Mouse (Mus musculus) megakaryocyte, embryonic 14.5 days (primary cell): Measurements from ENCODE around the gene Shbg.

Experiments
- FLI1 ChIP-seq: IDR thresholded peaks from 2 replicates; pipeline ENCODE4 v1.6.1; 2012; ENCODE audit warnings: low read length, inconsistent platforms, mixed read lengths
- GATA1 ChIP-seq: IDR thresholded peaks from 3 replicates; pipeline ENCODE4 v1.6.1; 2012; ENCODE audit warnings: mixed read lengths, low read length, inconsistent platforms, borderline replicate concordance

- TF ChIP-seq GATA1: no peak
- TF ChIP-seq FLI1: no peak
Observed at GRCm38 (mm10) chr11:69584008-69584407, 33.7 kb downstream of the Shbg start.
